Mouse (Mus musculus) B cell, adult (primary cell): ENCODE results near the gene Mapk14. TPM values are rescaled to one million over a fixed set of nuclear protein-coding genes. Genes with fewer than 3 reads are reported as not detected.

Source experiments
- total RNA-seq: library from RNA; stranded (reverse); gene quantifications from 4 replicates; pipeline ENCODE4 v1.2.4, GENCODE M21; 2023; ENCODE audit not compliant: inconsistent age

Gene Mapk14
- total RNA-seq: 94.1 to 103 TPM (median 95.3 TPM) in 4 replicates

GRCm38 (mm10) chr17:28690776-28691686 lies at the start of gene Mapk14:
Mapk14 (plus strand) TSS chr17:28691329.

GRCm38 (mm10) chr17:28689586-28690283 lies 1.4 kb upstream of the Mapk14 start, which contains the start of gene Slc26a8:
Slc26a8 (minus strand) TSS chr17:28690233.

DNA sequence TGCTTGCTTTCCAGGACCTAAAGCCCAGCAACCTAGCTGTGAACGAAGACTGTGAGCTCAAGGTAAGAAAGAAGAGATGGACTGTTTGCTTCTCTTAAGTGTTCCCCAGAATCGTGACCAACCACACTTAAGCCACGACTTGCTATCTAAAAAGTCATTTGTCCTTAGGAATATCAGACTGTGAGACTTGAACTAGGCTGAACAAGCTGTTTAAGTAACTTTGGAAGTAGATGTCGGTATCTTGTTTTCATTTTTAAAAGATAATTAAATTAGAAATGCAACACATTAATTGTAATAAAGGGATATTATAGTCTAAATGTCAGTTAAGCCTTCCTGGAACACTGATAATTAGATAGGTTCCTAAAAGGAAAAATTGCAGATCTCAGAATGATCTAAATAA lies 34.7 kb downstream of the Mapk14 start, which contains the start of gene AC170998.1:
AC170998.1 (plus strand) TSS at position 301 of the 400 bp plus-strand sequence.

DNA sequence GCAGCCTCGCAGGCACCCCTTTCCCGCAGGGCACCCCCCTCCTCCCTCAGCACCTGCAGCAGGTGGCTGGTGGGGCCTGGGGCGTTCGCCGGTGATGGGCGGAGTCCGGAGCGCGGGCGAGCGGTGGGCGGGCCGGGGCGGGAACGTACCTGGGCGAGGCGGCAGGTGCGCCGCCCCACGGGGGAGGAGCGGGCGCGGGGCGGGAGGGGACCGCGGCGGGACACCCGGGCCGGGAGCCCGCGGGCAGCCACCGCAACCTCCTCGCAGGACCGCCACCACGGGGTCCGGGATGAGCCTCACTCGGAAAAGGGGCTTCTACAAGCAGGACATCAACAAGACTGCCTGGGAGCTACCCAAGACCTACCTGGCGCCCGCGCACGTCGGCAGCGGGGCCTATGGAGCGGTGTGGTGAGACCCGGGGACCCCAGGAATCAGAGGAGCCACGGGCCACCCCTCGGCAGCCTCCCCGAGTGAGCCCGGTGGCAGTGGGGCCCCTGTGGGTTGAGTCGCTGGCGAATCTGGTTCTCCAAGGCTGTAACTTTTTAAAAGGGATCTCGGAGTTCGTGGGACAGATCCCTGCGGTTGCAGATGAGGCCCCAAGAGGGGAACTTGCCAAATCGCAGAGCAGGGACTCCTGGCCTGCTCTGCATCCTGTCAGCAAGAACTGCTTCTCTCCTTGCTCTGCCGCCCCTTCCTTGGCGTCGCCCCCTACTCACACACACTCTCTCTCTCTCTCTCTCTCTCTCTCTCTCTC lies 78.2 kb downstream of the Mapk14 start, which contains the start of gene Mapk13:
Mapk13 (plus strand) TSS at position 177 of the 754 bp plus-strand sequence.

Other genes starting within 250 kb of the Mapk14 start
- 22.0 to 39.4 TPM (median 24.6 TPM) in 4 replicates for gene Fkbp5, start 173.8 kb upstream of the Mapk14 start, total RNA-seq
- not detected in 4 replicates for gene Armc12, start 160.5 kb upstream of the Mapk14 start, total RNA-seq
- gene Clpsl2, start 141.9 kb upstream of the Mapk14 start, total RNA-seq: not detected in 4 replicates
- gene Clps, start 130.6 kb upstream of the Mapk14 start, total RNA-seq: 1.3 TPM in 1 of 4 replicates, not detected in the others
- not detected in 4 replicates for gene Lhfpl5, start 115.7 kb upstream of the Mapk14 start, total RNA-seq
- 96.7 to 118 TPM (median 104 TPM) in 4 replicates for gene Srpk1, start 68.6 kb upstream of the Mapk14 start, total RNA-seq
- gene Slc26a8, start 1.1 kb upstream of the Mapk14 start, total RNA-seq: 0.74 to 1.6 TPM (median 1.3 TPM) in 4 replicates
- 3.3 to 8.6 TPM (median 5.8 TPM) in 4 replicates for gene AC170998.1, start 34.8 kb downstream of the Mapk14 start, total RNA-seq
- 0.19 TPM in 1 of 4 replicates, not detected in the others for gene Mapk13, start 78.0 kb downstream of the Mapk14 start, total RNA-seq
- gene Brpf3, start 109.8 kb downstream of the Mapk14 start, total RNA-seq: 60.5 to 72.5 TPM (median 66.7 TPM) in 4 replicates
- not detected in 4 replicates for gene Pnpla1, start 167.1 kb downstream of the Mapk14 start, total RNA-seq
- gene 4930539E08Rik, start 224.0 kb downstream of the Mapk14 start, total RNA-seq: 0.10 to 0.21 TPM (median 0.15 TPM) in 4 replicates